Mouse (Mus musculus) MEL (cell line): ENCODE measurements around the gene Atg14. TPM values are rescaled to one million over a fixed set of nuclear protein-coding genes. Genes with fewer than 3 reads are reported as not detected.

Source experiments
- DNase-seq: peaks from one replicate; pipeline ENCODE4 v3.0.0; 2011; ENCODE audit warnings: low read depth, low spot score
- H3K27ac ChIP-seq: 2 replicates; pipeline ENCODE4 v1.5.1; 2012; ENCODE audit warnings: low read depth, mild to moderate bottlenecking, control low read depth, low read length, moderate library complexity; ENCODE audit not compliant: control insufficient read depth
- H3K27me3 ChIP-seq, 2 experiments: fragments of 150-350 bp in 1 of 2; sonication (generic) in 1 of 2; 2 replicates each; pipeline ENCODE4 v1.6.1; 2012; ENCODE audit warnings: low read length in 2 of 2, mild to moderate bottlenecking in 2 of 2, improper control_type of control experiment in 1 of 2, moderate library complexity in 1 of 2; ENCODE audit not compliant: insufficient read depth in 2 of 2, control insufficient read depth in 1 of 2
- H3K36me3 ChIP-seq, 2 experiments: 2 replicates each; pipeline ENCODE4 v1.6.1; 2012 to 2014; ENCODE audit warnings: low read length in 2 of 2, improper control_type of control experiment in 1 of 2, inconsistent platforms in 1 of 2, mild to moderate bottlenecking in 1 of 2; ENCODE audit not compliant: insufficient read depth in 2 of 2, control insufficient read depth in 1 of 2
- H3K4me1 ChIP-seq, 2 experiments: fragments of 150-350 bp in 1 of 2; sonication (generic) in 1 of 2; 2 replicates each; pipeline ENCODE4 v1.6.1; 2012; ENCODE audit warnings: low read length in 2 of 2, improper control_type of control experiment in 1 of 2, mild to moderate bottlenecking in 1 of 2; ENCODE audit not compliant: insufficient read depth in 2 of 2, control insufficient read depth in 1 of 2
- H3K4me3 ChIP-seq, 2 experiments: fragments of 150-350 bp in 1 of 2; sonication (generic) in 1 of 2; 2 replicates each; pipeline ENCODE4 v1.5.1; 2012; ENCODE audit warnings: low read depth in 2 of 2, low read length in 2 of 2, mild to moderate bottlenecking in 2 of 2, moderate library complexity in 2 of 2, control low read depth in 1 of 2, improper control_type of control experiment in 1 of 2; ENCODE audit not compliant: control insufficient read depth in 1 of 2, insufficient read depth in 1 of 2
- H3K79me2 ChIP-seq: 2 replicates; pipeline ENCODE4 v1.6.1; 2012; ENCODE audit warnings: mild to moderate bottlenecking, low read length, moderate library complexity; ENCODE audit not compliant: control insufficient read depth, poor library complexity, insufficient read depth
- H3K9ac ChIP-seq: 2 replicates; pipeline ENCODE4 v1.6.1; 2012; ENCODE audit warnings: low read depth, mild to moderate bottlenecking, control low read depth, low read length, moderate library complexity; ENCODE audit not compliant: control insufficient read depth, poor library complexity, severe bottlenecking
- H3K9me3 ChIP-seq: fragments of 150-350 bp; sonication (generic); replicated peaks from 2 replicates; pipeline ENCODE4 v1.6.1; 2012; ENCODE audit warnings: mild to moderate bottlenecking, low read length, improper control_type of control experiment, moderate library complexity; ENCODE audit not compliant: insufficient read depth
- BHLHE40 ChIP-seq: IDR thresholded peaks from 2 replicates; pipeline ENCODE4 v1.6.1; 2012; ENCODE audit warnings: low read depth, mild to moderate bottlenecking, inconsistent platforms, low read length, improper control_type of control experiment, borderline replicate concordance
- CHD1 ChIP-seq: IDR thresholded peaks from 2 replicates; pipeline ENCODE4 v1.6.1; 2012; ENCODE audit warnings: low read depth, mild to moderate bottlenecking, inconsistent platforms, low read length, improper control_type of control experiment
- E2F4 ChIP-seq: IDR thresholded peaks from 2 replicates; pipeline ENCODE4 v1.6.1; 2011; ENCODE audit warnings: low read depth, low read length, improper control_type of control experiment, borderline replicate concordance
- ELF1 ChIP-seq: IDR thresholded peaks from 2 replicates; pipeline ENCODE4 v1.6.1; 2014; ENCODE audit warnings: low read depth, mild to moderate bottlenecking, inconsistent platforms, low read length, improper control_type of control experiment, moderate library complexity
- EP300 ChIP-seq, 2 experiments: IDR thresholded peaks; 2 replicates each; pipeline ENCODE4 v1.6.1; 2011; ENCODE audit warnings: improper control_type of control experiment in 2 of 2, low read length in 2 of 2, low read depth in 1 of 2, mild to moderate bottlenecking in 1 of 2
- ETS1 ChIP-seq: IDR thresholded peaks from 2 replicates; pipeline ENCODE4 v1.6.1; 2012; ENCODE audit warnings: low read depth, mild to moderate bottlenecking, inconsistent platforms, low read length, improper control_type of control experiment, moderate library complexity
- GATA1 ChIP-seq: IDR thresholded peaks from 2 replicates; pipeline ENCODE4 v1.6.1; 2011; ENCODE audit warnings: low read depth, low read length, improper control_type of control experiment
- HCFC1 ChIP-seq: IDR thresholded peaks from 2 replicates; pipeline ENCODE4 v1.6.1; 2012; ENCODE audit warnings: low read depth, mild to moderate bottlenecking, inconsistent platforms, low read length, improper control_type of control experiment, moderate library complexity
- JUND ChIP-seq: IDR thresholded peaks from 2 replicates; pipeline ENCODE4 v1.6.1; 2011; ENCODE audit warnings: low read depth, mild to moderate bottlenecking, improper control_type of control experiment, low read length
- MAX ChIP-seq: IDR thresholded peaks from 2 replicates; pipeline ENCODE4 v1.6.1; 2011; ENCODE audit warnings: low read length, improper control_type of control experiment
- MAZ ChIP-seq: IDR thresholded peaks from 2 replicates; pipeline ENCODE4 v1.6.1; 2012; ENCODE audit warnings: low read depth, mild to moderate bottlenecking, inconsistent platforms, low read length, improper control_type of control experiment
- MEF2A ChIP-seq: IDR thresholded peaks from 2 replicates; pipeline ENCODE4 v1.6.1; 2014; ENCODE audit warnings: low read depth, mild to moderate bottlenecking, inconsistent platforms, low read length, improper control_type of control experiment; ENCODE audit not compliant: poor library complexity, insufficient replicate concordance, severe bottlenecking; ENCODE audit errors: extremely low read depth
- MXI1 ChIP-seq: IDR thresholded peaks from 2 replicates; pipeline ENCODE4 v1.6.1; 2011; ENCODE audit warnings: mild to moderate bottlenecking, low read depth, low read length, improper control_type of control experiment
- MYB ChIP-seq: IDR thresholded peaks from 2 replicates; pipeline ENCODE4 v1.6.1; 2011; ENCODE audit warnings: mild to moderate bottlenecking, low read depth, low read length, improper control_type of control experiment
- MYC ChIP-seq: IDR thresholded peaks from 2 replicates; pipeline ENCODE4 v1.6.1; 2011; ENCODE audit warnings: low read depth, mild to moderate bottlenecking, low read length, improper control_type of control experiment, moderate library complexity
- NRF1 ChIP-seq: IDR thresholded peaks from 2 replicates; pipeline ENCODE4 v1.6.1; 2014; ENCODE audit warnings: low read depth, mild to moderate bottlenecking, inconsistent platforms, low read length, improper control_type of control experiment, moderate library complexity; ENCODE audit not compliant: poor library complexity, insufficient read depth, severe bottlenecking
- POLR2A ChIP-seq, 2 experiments: IDR thresholded peaks; 2 replicates each; pipeline ENCODE4 v1.6.1; 2011 to 2012; ENCODE audit warnings: low read length in 2 of 2, mild to moderate bottlenecking in 2 of 2, control low read depth in 1 of 2, improper control_type of control experiment in 1 of 2, low read depth in 1 of 2, moderate library complexity in 1 of 2; ENCODE audit not compliant: control insufficient read depth in 1 of 2, insufficient read depth in 1 of 2, poor library complexity in 1 of 2
- POLR2AphosphoS2 ChIP-seq: IDR thresholded peaks from 2 replicates; pipeline ENCODE4 v1.6.1; 2011; ENCODE audit warnings: low read length, improper control_type of control experiment
- RCOR1 ChIP-seq: IDR thresholded peaks from 2 replicates; pipeline ENCODE4 v1.6.1; 2012; ENCODE audit warnings: low read depth, mild to moderate bottlenecking, inconsistent platforms, low read length, improper control_type of control experiment
- SIN3A ChIP-seq: IDR thresholded peaks from 2 replicates; pipeline ENCODE4 v1.6.1; 2012; ENCODE audit warnings: low read length, improper control_type of control experiment, inconsistent platforms
- SMC3 ChIP-seq: IDR thresholded peaks from 2 replicates; pipeline ENCODE4 v1.6.1; 2011; ENCODE audit warnings: low read depth, low read length, improper control_type of control experiment
- TAL1 ChIP-seq: IDR thresholded peaks from 2 replicates; pipeline ENCODE4 v1.6.1; 2012; ENCODE audit warnings: mild to moderate bottlenecking, inconsistent platforms, low read length, moderate library complexity, mixed read lengths
- TBP ChIP-seq: IDR thresholded peaks from 2 replicates; pipeline ENCODE4 v1.8.0; 2011; ENCODE audit warnings: low read depth, low read length, improper control_type of control experiment
- TCF12 ChIP-seq: IDR thresholded peaks from 2 replicates; pipeline ENCODE4 v1.6.1; 2014; ENCODE audit warnings: low read depth, mild to moderate bottlenecking, inconsistent platforms, low read length, improper control_type of control experiment, moderate library complexity
- ZNF384 ChIP-seq: IDR thresholded peaks from 2 replicates; pipeline ENCODE4 v1.6.1; 2012; ENCODE audit warnings: low read depth, mild to moderate bottlenecking, inconsistent platforms, low read length, improper control_type of control experiment
- polyA plus RNA-seq, 2 experiments: library from polyadenylated mRNA; stranded (reverse) in 1 of 2; unstranded in 1 of 2; fragments of >175 nt in 1 of 2; fragments of >200 nt in 1 of 2; gene quantifications; 2 replicates each; pipeline versions ENCODE4 v1.2.1 to v1.2.4; 2012; ENCODE audit warnings: low replicate concordance in 2 of 2, low read depth in 1 of 2; ENCODE audit not compliant: insufficient read length in 2 of 2, insufficient read depth in 1 of 2, missing spikeins in 1 of 2
- total RNA-seq: library from RNA; depleted of rRNA; stranded (reverse); fragments of 300-350 nt; gene quantifications from 2 replicates; pipeline ENCODE4 v1.2.3, GENCODE M21; 2012

The Atg14 gene
- total and polyA plus RNA-seq, 3 experiments: 3.1 to 5.7 TPM; not detected in 1

GRCm38 (mm10) chr14:47522301-47522700, 48.1 kb downstream of the Atg14 start:
- Histone ChIP-seq H3K9ac (0 out of 2 replicates have a peak overlapping the region, but pooled peaks have one; percentile 30), H3K79me2 (peaks cover 3% of the 10 kb centered on the region; the same call in 1 of the 2 replicates), H3K27me3 (no peaks in the 10 kb centered on the region), H3K4me1 (peaks cover 10 to 32% of the 10 kb centered on the region in 2 experiments), H3K36me3 (peaks cover 1 to 47% of the 10 kb centered on the region in 2 experiments; a peak in 3 of 4 replicates), H3K27ac (peak overlapping the region; percentile 91), H3K9me3 (no peaks in the 10 kb centered on the region), H3K4me3 (no peak overlapping the region)
- TF ChIP-seq TCF12 (peak; percentile 99), ZNF384 (peak; percentile 87), NRF1 (no peak), MYC (peak; percentile 87), MAZ (no peak), RCOR1 (peak; percentile 91), CHD1 (no peak), MXI1 (peak; percentile 87), E2F4 (no peak), MAX (peak; percentile 75), TAL1 (peak; percentile 95), SMC3 (no peak), EP300 (IDR thresholded peaks at IDR 0.05; ENCODE audit: low read depth in 1 of 2, low read length in 2 of 2) (peak; percentile 96 to 97), HCFC1 (peak; percentile 34; the same call in 1 of the 2 replicates), MYB (peak; percentile 55; the same call in 1 of the 2 replicates), ETS1 (peak; percentile 99), JUND (no peak), POLR2A (IDR thresholded peaks at IDR 0.05; ENCODE audit: control insufficient read depth in 1 of 2, insufficient read depth in 1 of 2, low read depth in 1 of 2, low read length in 2 of 2, poor library complexity in 1 of 2) (no peak; a peak in 1 of 4 replicates), BHLHE40 (peak; percentile 99), SIN3A (peak; percentile 92), GATA1 (peak; percentile 99)
- peak; percentile 92 for DNase-seq

GRCm38 (mm10) chr14:47521609-47522008, 48.8 kb downstream of the Atg14 start:
- Histone ChIP-seq H3K27ac (peak overlapping the region; percentile 91), H3K27me3 (no peaks in the 10 kb centered on the region), H3K9ac (no peak overlapping the region), H3K36me3 (peaks cover 1 to 47% of the 10 kb centered on the region in 2 experiments; a peak in 3 of 4 replicates), H3K79me2 (peaks cover 5% of the 10 kb centered on the region; the same call in 1 of the 2 replicates), H3K4me1 (peaks cover 10 to 32% of the 10 kb centered on the region in 2 experiments), H3K4me3 (no peak overlapping the region), H3K9me3 (no peaks in the 10 kb centered on the region)
- DNase-seq: no peak
- TF ChIP-seq EP300 (IDR thresholded peaks at IDR 0.05; ENCODE audit: low read depth in 1 of 2, low read length in 2 of 2) (no peak), MEF2A (no peak), SIN3A (no peak), TCF12 (no peak), JUND (no peak), TBP (no peak), BHLHE40 (no peak), CHD1 (no peak), MYC (no peak), ZNF384 (no peak), HCFC1 (no peak), NRF1 (no peak), GATA1 (no peak), POLR2AphosphoS2 (no peak), ELF1 (no peak)
